Mouse (Mus musculus): ENCODE measurements at regions not wholly inside any gene's neighbourhood (a gene's known extent, or its start where the extent isn't known, plus 50 kb on each side); places are given as distances from the start of the nearest gene placed in this dataset.

- TF ChIP-seq POLR2A (IDR thresholded peaks at IDR 0.05; ENCODE audit: low read depth, low read length) (no peak), CTCF (conservative IDR thresholded peaks at IDR 0.05; ENCODE audit: insufficient read depth, insufficient read length, low read depth, low read length) (no peak)
Observed at GRCm38 (mm10) chr1:36017656-36018055, 50.5 kb upstream of the Hs6st1 start.

All from kidney, adult 2 months (tissue).